Mouse (Mus musculus) midbrain, embryonic 14.5 days (tissue): Measurements from ENCODE around the gene Gm21518. TPM values are rescaled to one million over a fixed set of nuclear protein-coding genes. Genes with fewer than 3 reads are reported as not detected.
"Not testable (repeated sequence)": the region's sequence is repeated elsewhere in the genome, so short reads cannot be mapped to it uniquely, and the experiment has no call there.

ENCODE experiments used
- ATAC-seq: fragments of 200-750 bp; cut with Nextera tagmentation; 2 replicates; pipeline ENCODE4 v1.8.0; 2017; ENCODE audit warnings: moderate number of reproducible peaks, moderate library complexity; ENCODE audit not compliant: low FRiP score, low TSS enrichment
- DNase-seq: peaks from one replicate; pipeline ENCODE4 v3.0.0-alpha.2; 2015
- H3K27ac ChIP-seq: fragments of 300-500 bp; sonication (generic); replicated peaks from 2 replicates; pipeline ENCODE4 v1.5.1; 2014; ENCODE audit warnings: mild to moderate bottlenecking, low read depth, low read length, moderate library complexity
- H3K27me3 ChIP-seq: fragments of 300-500 bp; sonication (generic); 2 replicates; pipeline ENCODE4 v1.6.1; 2014; ENCODE audit warnings: low read length, control low read depth, mixed read lengths; ENCODE audit not compliant: control insufficient read depth, insufficient read depth
- H3K36me3 ChIP-seq: fragments of 300-500 bp; sonication (generic); 2 replicates; pipeline ENCODE4 v1.6.1; 2014; ENCODE audit warnings: low read length, control low read depth; ENCODE audit not compliant: control insufficient read depth, insufficient read depth
- H3K4me1 ChIP-seq: fragments of 300-500 bp; sonication (generic); 2 replicates; pipeline ENCODE4 v1.6.1; 2014; ENCODE audit warnings: mild to moderate bottlenecking, antibody characterized with exemption, low read length, control low read depth; ENCODE audit not compliant: control insufficient read depth, insufficient read depth
- H3K4me2 ChIP-seq: fragments of 300-500 bp; sonication (generic); 2 replicates; pipeline ENCODE4 v1.6.1; 2014; ENCODE audit warnings: mild to moderate bottlenecking, low read length, moderate library complexity
- H3K4me3 ChIP-seq: fragments of 300-500 bp; sonication (generic); replicated peaks from 2 replicates; pipeline ENCODE4 v1.5.1; 2014; ENCODE audit warnings: low read depth, low read length
- H3K9ac ChIP-seq: fragments of 300-500 bp; sonication (generic); replicated peaks from 2 replicates; pipeline ENCODE4 v1.6.1; 2014; ENCODE audit warnings: mild to moderate bottlenecking, low read length, moderate library complexity
- H3K9me3 ChIP-seq: fragments of 300-500 bp; sonication (generic); 2 replicates; pipeline ENCODE4 v1.6.1; 2016; ENCODE audit warnings: low read length, control low read depth, mixed read lengths; ENCODE audit not compliant: control insufficient read depth
- WGBS: fragments of 180-500 bp; shearing (Covaris S2); extraction: QIAGEN DNeasy Blood & Tissue Kit; methylation state at CpG from one replicate; pipeline ENCODE4 v1.1.7; 2014; 5-methylcytosine and 5-hydroxymethylcytosine counted together
- polyA plus RNA-seq: library from polyadenylated mRNA; unstranded; fragments of >200 nt; fragmentation: Nextera tagmentation; extraction: Ambion mirVana; gene quantifications from 2 replicates; pipeline ENCODE4 v1.2.1, GENCODE M21; 2014

The Gm21518 gene
- not detected in 2 replicates for polyA plus RNA-seq

GRCm38 (mm10) chrY:62190566-62190965 lies at the start of gene Gm21518:
Gm21518 (plus strand) TSS chrY:62190866.
- H3K4me1 ChIP-seq, result not testable (repeated sequence)
- WGBS, result no CpG with 5 or more reads among the region's 6 CpGs

More at GRCm38 (mm10) chrY:62190566-62190965, at the start of gene Gm21518:
- H3K36me3 ChIP-seq, DNase-seq, H3K27me3 ChIP-seq, H3K4me3 ChIP-seq, H3K4me2 ChIP-seq, H3K9me3 ChIP-seq, H3K9ac ChIP-seq, ATAC-seq, H3K27ac ChIP-seq: not testable (repeated sequence)
